Mouse (Mus musculus): ENCODE measurements around the gene Erg28. TPM values are rescaled to one million over a fixed set of nuclear protein-coding genes. Genes with fewer than 3 reads are reported as not detected.

Gene Erg28
- polyA plus RNA-seq (2014; fragmentation: Nextera tagmentation; extraction: Ambion mirVana), result 107 and 121 TPM in 2 replicates

DNA sequence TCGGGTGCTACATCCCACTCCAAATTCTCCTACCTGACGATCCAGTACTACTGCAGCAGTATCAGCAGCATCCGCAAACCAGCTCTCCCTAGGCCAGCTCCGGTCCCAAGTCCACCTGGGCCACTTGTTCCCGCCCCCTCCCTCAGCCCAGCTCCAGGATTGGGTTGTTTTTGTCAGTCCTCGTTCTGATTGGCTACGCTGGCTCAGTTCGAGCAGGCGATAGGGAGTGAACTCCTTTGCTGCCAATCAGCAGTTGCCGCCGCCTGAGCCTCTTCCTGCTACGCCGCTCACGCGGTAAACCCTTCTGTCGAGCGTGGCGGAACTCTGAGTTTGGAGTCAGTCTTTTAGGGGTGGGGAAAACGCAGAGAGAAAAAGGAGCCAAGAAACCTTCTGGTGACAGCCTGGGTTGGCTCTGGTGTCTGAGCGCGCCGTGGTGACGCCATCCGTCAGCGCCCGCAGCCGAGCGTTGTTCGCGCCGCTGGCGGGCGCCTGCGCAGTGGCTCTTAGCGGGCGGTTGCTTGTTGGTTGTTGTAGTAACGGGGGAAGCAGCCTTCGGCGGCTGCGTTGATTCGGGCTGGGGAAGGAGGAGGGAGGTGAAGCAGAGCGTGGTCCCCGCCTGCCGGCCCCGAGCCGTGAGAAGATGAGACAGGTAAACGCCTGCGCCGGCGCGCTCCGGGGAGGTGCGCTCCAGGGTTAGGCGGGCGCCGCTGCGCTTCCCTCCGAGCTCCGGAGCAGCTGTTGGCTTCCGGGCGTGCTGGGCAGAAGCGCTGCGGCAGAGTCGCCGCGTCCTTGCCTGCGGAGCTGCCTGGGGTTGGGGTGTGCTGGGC lies at the start of gene Erg28, which contains the start of gene Ttll5:
TSS of gene Erg28 (minus strand) at position 113 of the 827 bp plus-strand sequence.
TSS of gene Ttll5 (plus strand) at position 222 of the 827 bp plus-strand sequence.
- H3K27me3 ChIP-seq (ENCODE audit: control insufficient read depth, insufficient read depth, low read length), result no peaks in the 10 kb centered on the region
- H3K36me3 ChIP-seq (ENCODE audit: control insufficient read depth, insufficient read depth, low read length), result no peaks in the 10 kb centered on the region
- ATAC-seq (ENCODE audit: low FRiP score) (peak; percentile 99), DNase-seq (ENCODE audit: low spot score) (peak; percentile 95)
- peaks cover 4% of the 10 kb centered on the region; the same call in 1 of the 2 replicates for H3K4me1 ChIP-seq (replicated peaks; ENCODE audit: control insufficient read depth, insufficient read depth, low read length)
- H3K27ac ChIP-seq (ENCODE audit: low read depth, low read length), result peak within 1 kb of the TSS; percentile 92
- H3K4me2 ChIP-seq (replicated peaks; ENCODE audit: low read depth, low read length), result peak within 1 kb of the TSS; percentile 78
- peak within 1 kb of the TSS; percentile 72 for H3K4me3 ChIP-seq (ENCODE audit: low read depth, low read length)
- H3K9me3 ChIP-seq (ENCODE audit: control insufficient read depth, low read length), result no peaks in the 10 kb centered on the region
- under 1% methylated on average over 62 of the region's 67 CpGs for WGBS
- peak within 1 kb of the TSS; percentile 71 for H3K9ac ChIP-seq (ENCODE audit: low read depth, low read length)

DNA sequence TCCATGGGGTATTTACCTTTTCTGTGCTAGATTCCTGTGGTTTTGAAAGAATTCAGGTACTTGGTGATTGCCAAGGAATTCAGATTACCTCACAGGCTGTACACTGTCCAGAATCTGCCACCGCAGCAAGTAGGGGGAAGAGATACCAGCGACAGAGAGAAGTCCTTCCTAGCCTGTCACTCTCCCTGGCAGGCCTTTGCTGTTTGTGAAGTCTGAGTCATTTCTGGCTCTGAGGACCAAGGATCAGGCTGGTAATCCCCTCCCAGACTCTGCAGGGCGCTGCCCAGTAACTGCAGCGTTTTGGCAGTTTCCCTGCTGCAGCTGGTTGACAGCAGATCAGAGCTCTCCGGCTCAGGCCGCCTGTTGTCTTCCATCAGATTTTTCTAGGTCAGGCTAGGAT lies 45.1 kb upstream of the Erg28 start:
- Histone ChIP-seq H3K36me3 (ENCODE audit: control insufficient read depth, insufficient read depth, low read length) (no peaks in the 10 kb centered on the region), H3K27me3 (ENCODE audit: control insufficient read depth, insufficient read depth, low read length) (no peaks in the 10 kb centered on the region), H3K9ac (ENCODE audit: low read depth, low read length) (no peak overlapping the region), H3K4me1 (replicated peaks; ENCODE audit: control insufficient read depth, insufficient read depth, low read length) (no peaks in the 10 kb centered on the region), H3K27ac (ENCODE audit: low read depth, low read length) (no peak overlapping the region), H3K4me3 (ENCODE audit: low read depth, low read length) (no peak overlapping the region), H3K4me2 (replicated peaks; ENCODE audit: low read depth, low read length) (no peak overlapping the region), H3K9me3 (ENCODE audit: control insufficient read depth, low read length) (no peaks in the 10 kb centered on the region)
- no peak for DNase-seq (ENCODE audit: low spot score)
- no peak for ATAC-seq (ENCODE audit: low FRiP score)
- 61% methylated on average over 6 of the region's 6 CpGs for WGBS

DNA sequence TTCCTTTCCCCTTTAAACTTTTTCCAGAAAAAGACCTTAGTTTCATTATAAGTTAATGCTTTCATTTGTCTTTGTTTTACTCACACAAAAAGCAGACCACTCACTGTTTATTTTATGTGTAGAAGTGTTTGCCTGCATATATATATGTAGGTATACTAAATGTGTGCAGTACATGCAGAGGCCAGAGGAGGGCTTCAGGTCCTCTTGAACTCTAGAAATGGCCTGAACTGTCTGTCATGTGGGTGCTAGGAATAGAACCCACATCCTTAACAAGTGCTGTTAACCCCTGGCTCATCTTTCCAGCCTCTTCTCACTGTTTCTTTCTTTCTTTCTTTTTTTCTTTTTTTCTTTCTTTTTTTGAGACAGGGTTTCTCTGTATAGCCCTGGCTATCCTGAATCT lies 42.8 kb upstream of the Erg28 start:
- Histone ChIP-seq H3K4me3 (ENCODE audit: low read depth, low read length) (no peak overlapping the region), H3K4me2 (replicated peaks; ENCODE audit: low read depth, low read length) (no peak overlapping the region), H3K4me1 (replicated peaks; ENCODE audit: control insufficient read depth, insufficient read depth, low read length) (no peaks in the 10 kb centered on the region), H3K36me3 (ENCODE audit: control insufficient read depth, insufficient read depth, low read length) (no peaks in the 10 kb centered on the region), H3K27ac (ENCODE audit: low read depth, low read length) (no peak overlapping the region), H3K9me3 (ENCODE audit: control insufficient read depth, low read length) (no peaks in the 10 kb centered on the region), H3K9ac (ENCODE audit: low read depth, low read length) (no peak overlapping the region), H3K27me3 (ENCODE audit: control insufficient read depth, insufficient read depth, low read length) (no peaks in the 10 kb centered on the region)
- DNase-seq (ENCODE audit: low spot score) (no peak), ATAC-seq (ENCODE audit: low FRiP score) (no peak)

DNA sequence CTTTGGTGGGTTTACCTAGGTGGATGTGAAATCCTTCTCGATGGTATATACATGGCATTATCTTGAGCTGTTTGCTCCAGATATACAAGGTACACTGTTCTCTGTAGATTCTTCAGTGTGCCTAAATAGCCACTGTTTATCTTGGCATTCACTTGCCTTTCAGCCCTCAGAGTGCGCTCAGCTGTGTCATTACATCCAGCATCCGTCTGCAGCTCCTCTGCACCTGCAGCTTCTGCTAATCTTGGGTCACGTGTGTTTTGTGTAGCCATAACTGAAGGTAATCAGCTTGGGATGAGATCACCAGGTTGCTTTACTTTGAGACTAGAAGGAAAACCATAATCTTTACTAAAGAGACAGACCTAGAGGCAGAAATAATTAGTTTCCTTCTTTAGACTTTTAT lies 42.3 kb upstream of the Erg28 start:
- no peaks in the 10 kb centered on the region for H3K4me1 ChIP-seq (replicated peaks; ENCODE audit: control insufficient read depth, insufficient read depth, low read length)
- no peak for ATAC-seq (ENCODE audit: low FRiP score)
- H3K9me3 ChIP-seq (ENCODE audit: control insufficient read depth, low read length), result no peaks in the 10 kb centered on the region
- H3K27ac ChIP-seq (ENCODE audit: low read depth, low read length), result no peak overlapping the region
- H3K4me2 ChIP-seq (replicated peaks; ENCODE audit: low read depth, low read length), result no peak overlapping the region
- WGBS, result 78% methylated on average over 4 of the region's 4 CpGs
- no peak for DNase-seq (ENCODE audit: low spot score)
- no peak overlapping the region for H3K4me3 ChIP-seq (ENCODE audit: low read depth, low read length)
- no peak overlapping the region for H3K9ac ChIP-seq (ENCODE audit: low read depth, low read length)
- no peaks in the 10 kb centered on the region for H3K27me3 ChIP-seq (ENCODE audit: control insufficient read depth, insufficient read depth, low read length)
- H3K36me3 ChIP-seq (ENCODE audit: control insufficient read depth, insufficient read depth, low read length), result no peaks in the 10 kb centered on the region

DNA sequence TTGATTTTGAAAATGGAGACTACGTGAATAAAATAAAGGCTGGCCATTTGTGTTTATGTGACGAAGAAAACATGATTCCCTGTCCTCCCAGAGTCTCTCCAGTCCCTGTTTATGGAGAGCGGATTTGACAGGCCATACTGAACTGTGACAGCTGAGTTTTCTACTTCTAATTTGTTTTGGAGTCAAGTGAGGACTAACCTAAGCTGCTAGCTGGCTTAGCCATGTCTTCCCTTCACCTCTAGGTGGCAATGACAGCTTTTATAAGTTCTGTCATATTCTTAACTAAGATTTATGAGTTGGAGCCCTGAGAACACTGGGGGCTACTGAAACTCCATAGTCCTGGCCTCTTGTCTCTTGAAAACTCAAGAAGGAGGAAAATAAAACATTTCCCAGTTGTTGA lies 41.2 kb upstream of the Erg28 start:
- Histone ChIP-seq H3K9me3 (ENCODE audit: control insufficient read depth, low read length) (no peaks in the 10 kb centered on the region), H3K27ac (ENCODE audit: low read depth, low read length) (no peak overlapping the region), H3K9ac (ENCODE audit: low read depth, low read length) (no peak overlapping the region), H3K36me3 (ENCODE audit: control insufficient read depth, insufficient read depth, low read length) (no peaks in the 10 kb centered on the region), H3K4me2 (replicated peaks; ENCODE audit: low read depth, low read length) (no peak overlapping the region), H3K4me3 (ENCODE audit: low read depth, low read length) (no peak overlapping the region), H3K27me3 (ENCODE audit: control insufficient read depth, insufficient read depth, low read length) (no peaks in the 10 kb centered on the region), H3K4me1 (replicated peaks; ENCODE audit: control insufficient read depth, insufficient read depth, low read length) (no peaks in the 10 kb centered on the region)
- ATAC-seq (ENCODE audit: low FRiP score), result no peak
- DNase-seq (ENCODE audit: low spot score), result no peak
- 87% methylated on average over 3 of the region's 3 CpGs for WGBS

DNA sequence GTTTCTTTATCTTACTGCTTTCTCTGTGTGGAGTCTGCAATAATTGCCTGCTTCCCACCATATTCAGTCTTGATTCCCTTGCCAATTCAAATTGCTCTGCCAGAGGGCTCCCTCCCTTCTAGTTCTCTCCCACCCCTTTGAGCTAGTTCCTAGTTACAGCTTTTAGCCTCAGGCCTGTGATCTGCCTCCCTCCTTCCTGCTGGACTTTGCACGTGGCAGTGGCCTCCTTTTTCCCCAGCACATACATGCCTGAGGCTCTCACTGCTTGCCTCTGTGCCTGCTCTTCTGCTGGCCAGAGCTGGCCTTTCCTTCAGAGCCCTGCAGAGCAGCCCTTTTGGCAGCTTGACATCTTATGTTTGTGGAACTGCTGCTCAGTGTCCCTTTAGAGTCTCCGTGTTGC lies 38.2 kb upstream of the Erg28 start:
- Histone ChIP-seq H3K9ac (ENCODE audit: low read depth, low read length) (no peak overlapping the region), H3K36me3 (ENCODE audit: control insufficient read depth, insufficient read depth, low read length) (no peaks in the 10 kb centered on the region), H3K9me3 (ENCODE audit: control insufficient read depth, low read length) (no peaks in the 10 kb centered on the region), H3K27me3 (ENCODE audit: control insufficient read depth, insufficient read depth, low read length) (no peaks in the 10 kb centered on the region), H3K4me3 (ENCODE audit: low read depth, low read length) (no peak overlapping the region), H3K4me1 (replicated peaks; ENCODE audit: control insufficient read depth, insufficient read depth, low read length) (no peaks in the 10 kb centered on the region), H3K27ac (ENCODE audit: low read depth, low read length) (no peak overlapping the region), H3K4me2 (replicated peaks; ENCODE audit: low read depth, low read length) (no peak overlapping the region)
- DNase-seq (ENCODE audit: low spot score), result no peak
- ATAC-seq (ENCODE audit: low FRiP score), result no peak
- WGBS, result 53% methylated on average over 2 of the region's 2 CpGs

DNA sequence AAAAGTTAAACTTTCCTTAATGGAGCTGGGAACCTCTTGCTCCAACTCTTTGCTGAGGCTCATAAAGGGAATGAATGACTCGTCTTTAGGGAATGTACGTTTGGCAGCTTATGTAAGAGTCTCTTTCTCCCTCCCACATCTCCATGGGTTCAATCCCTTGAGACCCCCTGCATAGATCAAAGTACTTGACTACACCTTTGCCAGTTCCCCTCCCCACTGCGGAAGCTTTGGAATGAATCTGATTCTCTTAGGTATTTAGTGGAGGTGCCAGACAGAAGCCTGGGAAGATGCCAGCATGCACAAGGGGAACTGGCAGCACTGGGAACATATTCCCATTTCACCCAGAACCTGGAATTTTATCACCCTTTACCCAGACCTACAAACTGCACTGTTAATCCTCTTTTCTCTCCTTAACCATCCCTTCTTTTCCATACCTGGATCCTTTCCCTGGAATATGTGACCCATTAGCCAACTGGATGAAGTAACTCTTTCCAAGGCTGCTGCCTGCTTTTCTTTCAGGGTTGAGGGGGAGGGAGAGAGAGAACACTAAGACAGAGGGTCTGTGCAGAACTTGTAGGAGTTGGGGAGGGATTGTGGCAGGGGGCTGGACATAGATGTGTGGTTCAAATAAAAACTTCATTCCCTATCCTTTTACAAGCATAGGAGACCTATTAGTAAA lies 35.3 kb upstream of the Erg28 start:
- ATAC-seq (ENCODE audit: low FRiP score), result no peak
- no peaks in the 10 kb centered on the region for H3K27me3 ChIP-seq (ENCODE audit: control insufficient read depth, insufficient read depth, low read length)
- H3K4me3 ChIP-seq (ENCODE audit: low read depth, low read length), result no peak overlapping the region
- 57% methylated on average over 3 of the region's 3 CpGs for WGBS
- no peak overlapping the region for H3K9ac ChIP-seq (ENCODE audit: low read depth, low read length)
- no peaks in the 10 kb centered on the region for H3K9me3 ChIP-seq (ENCODE audit: control insufficient read depth, low read length)
- no peak overlapping the region for H3K4me2 ChIP-seq (replicated peaks; ENCODE audit: low read depth, low read length)
- H3K4me1 ChIP-seq (replicated peaks; ENCODE audit: control insufficient read depth, insufficient read depth, low read length), result no peaks in the 10 kb centered on the region
- no peak for DNase-seq (ENCODE audit: low spot score)
- H3K27ac ChIP-seq (ENCODE audit: low read depth, low read length), result no peak overlapping the region
- no peaks in the 10 kb centered on the region for H3K36me3 ChIP-seq (ENCODE audit: control insufficient read depth, insufficient read depth, low read length)

DNA sequence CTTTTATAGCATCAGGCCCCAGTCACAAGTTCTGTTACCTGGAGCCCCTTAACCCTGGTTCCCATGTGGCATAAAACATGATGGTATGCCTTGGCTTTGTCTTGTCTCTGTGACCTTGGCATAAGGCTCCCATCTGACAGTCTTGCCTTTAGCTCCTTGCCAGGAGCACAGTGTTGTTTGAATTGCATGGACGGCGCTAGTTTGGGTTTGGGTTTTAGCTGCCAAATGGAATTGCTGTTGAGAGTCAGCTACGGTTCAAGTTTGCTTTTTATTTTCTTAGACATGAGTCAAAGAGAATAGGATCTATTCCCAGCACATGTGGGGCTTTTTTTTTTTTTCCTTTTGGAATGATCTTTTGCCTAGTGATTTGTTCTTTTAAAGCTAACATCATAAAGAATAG lies 34.8 kb upstream of the Erg28 start:
- Histone ChIP-seq H3K4me1 (replicated peaks; ENCODE audit: control insufficient read depth, insufficient read depth, low read length) (no peaks in the 10 kb centered on the region), H3K9ac (ENCODE audit: low read depth, low read length) (no peak overlapping the region), H3K27me3 (ENCODE audit: control insufficient read depth, insufficient read depth, low read length) (no peaks in the 10 kb centered on the region), H3K36me3 (ENCODE audit: control insufficient read depth, insufficient read depth, low read length) (no peaks in the 10 kb centered on the region), H3K4me2 (replicated peaks; ENCODE audit: low read depth, low read length) (no peak overlapping the region), H3K4me3 (ENCODE audit: low read depth, low read length) (no peak overlapping the region), H3K9me3 (ENCODE audit: control insufficient read depth, low read length) (no peaks in the 10 kb centered on the region), H3K27ac (ENCODE audit: low read depth, low read length) (no peak overlapping the region)
- ATAC-seq (ENCODE audit: low FRiP score) (no peak), DNase-seq (ENCODE audit: low spot score) (no peak)
- WGBS, result 87% methylated on average over 3 of the region's 3 CpGs

DNA sequence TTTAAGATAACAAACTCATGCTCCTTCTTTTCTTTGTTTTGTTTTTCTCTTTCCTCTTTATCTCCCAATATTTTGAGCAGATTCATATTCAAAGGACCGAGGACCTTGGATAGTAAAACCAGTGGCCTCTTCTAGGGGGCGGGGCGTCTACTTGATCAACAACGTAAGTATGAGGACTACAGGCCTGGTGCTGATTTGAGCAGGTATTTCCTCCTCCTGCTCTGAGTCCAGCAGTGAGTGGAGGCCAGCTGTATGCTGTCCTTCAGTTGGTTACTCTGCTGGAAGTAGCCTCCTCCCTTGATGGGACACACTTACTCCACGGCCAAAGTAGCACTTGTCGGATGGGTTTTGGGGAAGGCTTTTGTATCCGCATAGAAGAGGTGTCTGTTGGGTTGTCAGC lies 33.0 kb upstream of the Erg28 start:
- Histone ChIP-seq H3K4me2 (replicated peaks; ENCODE audit: low read depth, low read length) (no peak overlapping the region), H3K9me3 (ENCODE audit: control insufficient read depth, low read length) (no peaks in the 10 kb centered on the region), H3K4me1 (replicated peaks; ENCODE audit: control insufficient read depth, insufficient read depth, low read length) (no peaks in the 10 kb centered on the region), H3K9ac (ENCODE audit: low read depth, low read length) (no peak overlapping the region), H3K36me3 (ENCODE audit: control insufficient read depth, insufficient read depth, low read length) (no peaks in the 10 kb centered on the region), H3K4me3 (ENCODE audit: low read depth, low read length) (no peak overlapping the region), H3K27ac (ENCODE audit: low read depth, low read length) (no peak overlapping the region), H3K27me3 (ENCODE audit: control insufficient read depth, insufficient read depth, low read length) (no peaks in the 10 kb centered on the region)
- DNase-seq (ENCODE audit: low spot score), result no peak
- WGBS, result 95% methylated on average over 7 of the region's 7 CpGs
- ATAC-seq (ENCODE audit: low FRiP score), result no peak

Data from hindbrain, embryonic 11.5 days (tissue).